Mouse (Mus musculus): ENCODE data around the gene Ktn1. TPM values are rescaled to one million over a fixed set of nuclear protein-coding genes. Genes with fewer than 3 reads are reported as not detected.

Gene Ktn1
- total RNA-seq, 2 experiments from 2014 or later = 53.1 to 83.3 TPM

DNA sequence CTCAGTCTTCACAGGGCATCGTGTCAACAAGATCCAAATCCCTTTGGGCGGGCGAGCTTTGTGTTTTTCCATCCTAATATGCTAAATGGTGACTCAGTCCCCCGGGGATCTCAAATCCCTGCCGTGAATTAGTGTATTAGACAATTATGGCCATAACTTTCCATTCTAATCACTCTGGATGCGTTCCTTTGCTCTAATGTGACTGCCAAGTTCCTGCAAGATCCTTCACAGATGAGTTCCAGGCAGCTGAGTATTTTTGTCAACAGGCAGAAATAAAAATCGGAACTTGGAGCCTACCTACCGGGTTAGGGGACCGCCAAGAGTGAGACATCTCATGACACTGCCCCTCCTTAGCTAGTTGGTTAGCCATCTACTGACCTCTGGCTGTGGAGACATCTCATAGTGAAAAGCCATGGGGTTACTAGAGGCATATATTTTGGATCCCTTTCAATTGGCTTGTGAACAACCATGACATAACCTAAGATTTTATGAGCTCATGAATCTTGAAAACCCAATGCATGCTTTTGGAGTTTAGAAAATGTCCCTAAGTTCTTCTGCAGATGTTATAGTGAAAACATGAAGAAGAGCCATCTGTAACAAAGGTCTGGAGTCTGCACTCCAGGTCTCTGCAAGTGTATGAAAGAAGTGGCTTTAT, 108.3 kb downstream of the Ktn1 start:
- DNase-seq = no peak

DNA sequence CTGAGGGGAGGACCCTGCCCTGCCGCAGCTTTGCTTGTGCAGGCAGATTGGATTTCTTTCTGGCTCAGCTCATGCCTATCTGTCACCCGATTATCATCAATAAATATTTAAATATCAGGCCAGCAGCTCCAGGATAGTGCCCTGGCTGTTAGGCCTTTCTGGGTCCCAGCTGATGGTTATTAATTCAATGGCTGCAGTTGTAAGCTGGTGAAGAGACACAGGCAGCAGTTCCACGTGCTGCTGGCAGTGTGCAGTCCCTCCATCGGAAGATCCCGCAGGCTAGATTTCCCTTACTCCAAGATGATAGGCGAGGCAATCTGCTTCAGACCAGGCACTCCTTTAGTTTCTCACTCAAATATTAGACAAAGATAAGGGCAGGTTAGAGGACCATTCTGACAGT, 116.9 kb downstream of the Ktn1 start:
- DNase-seq = no peak

DNA sequence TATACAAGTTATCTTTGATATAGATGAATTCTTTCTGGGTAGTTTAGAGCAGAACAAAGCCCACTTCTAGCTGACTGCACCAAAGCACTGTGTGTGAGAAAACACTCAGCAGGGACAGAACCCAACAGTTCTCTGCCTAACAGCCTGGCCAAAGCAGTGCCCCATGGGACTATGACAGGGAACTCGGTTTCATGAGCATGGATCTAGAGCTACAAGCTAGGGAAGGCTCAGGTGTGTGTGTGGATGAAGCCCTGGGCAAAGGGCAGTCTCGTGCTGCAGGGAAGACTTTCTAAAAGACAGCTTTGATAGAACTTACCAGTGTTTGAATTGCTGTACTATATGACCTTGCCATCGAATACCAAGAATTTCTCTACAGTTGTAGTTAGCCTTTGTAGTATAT, 117.5 kb downstream of the Ktn1 start:
- peak; percentile 25 for DNase-seq

- DNase-seq = no peak
Measured at GRCm38 (mm10) chr14:47766373-47766772, 118.1 kb downstream of the Ktn1 start.

DNA sequence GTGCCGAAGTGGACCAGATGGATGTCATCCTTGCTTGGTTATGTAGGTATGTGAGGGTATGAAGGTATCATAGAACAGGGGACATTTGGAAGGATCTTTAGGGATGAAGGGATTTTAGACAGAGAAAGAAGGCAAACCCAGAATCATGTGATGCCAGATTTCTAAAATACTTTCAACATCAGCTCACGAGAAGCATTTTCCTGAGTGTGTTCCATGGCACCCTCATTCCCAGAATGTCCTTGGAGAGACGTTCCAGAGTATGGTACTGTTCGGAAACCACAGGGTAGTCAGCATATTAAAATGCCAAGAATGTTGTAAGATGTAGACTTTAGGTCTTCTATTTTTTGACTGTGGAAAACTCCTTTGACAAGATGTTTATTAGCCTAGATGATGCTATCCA, 123.2 kb downstream of the Ktn1 start:
- DNase-seq = no peak

- no peak for DNase-seq
Measured at GRCm38 (mm10) chr14:47775543-47775942, 127.3 kb downstream of the Ktn1 start.

GRCm38 (mm10) chr14:47776260-47777035, 128.2 kb downstream of the Ktn1 start:
- DNase-seq = peak; percentile 32

GRCm38 (mm10) chr14:47786112-47786511, 137.9 kb downstream of the Ktn1 start:
- no peak for DNase-seq

Other genes starting within 250 kb of the Ktn1 start
- gene Dlgap5, start 230.0 kb upstream of the Ktn1 start, total RNA-seq (2021) = 10 to 100 TPM in 1 of 2 experiments, 1 to 10 TPM in 1; 9.4 to 12.9 TPM
- 10 to 100 TPM; 21.5 to 24.5 TPM for gene Fbxo34, start 198.0 kb upstream of the Ktn1 start, total RNA-seq (2021)
- gene Atg14, start 77.8 kb upstream of the Ktn1 start, total RNA-seq (2021) = 10 to 100 TPM; 10.3 to 14.2 TPM

Measured in adrenal gland, postnatal 10 days (tissue).